Mouse (Mus musculus) liver, embryonic 16.5 days (tissue): ENCODE measurements around the gene Cltb. TPM values are rescaled to one million over a fixed set of nuclear protein-coding genes. Genes with fewer than 3 reads are reported as not detected.
"Not testable (repeated sequence)": the region's sequence is repeated elsewhere in the genome, so short reads cannot be mapped to it uniquely, and the experiment has no call there.

Experiments
- ATAC-seq: fragments of 200-750 bp; cut with Nextera tagmentation; 2 replicates; pipeline ENCODE4 v1.8.0; 2017; ENCODE audit warnings: low read depth, mild to moderate bottlenecking, moderate number of reproducible peaks, moderate library complexity
- H3K27ac ChIP-seq: fragments of 300-500 bp; sonication (generic); 2 replicates; pipeline ENCODE4 v1.5.1; 2014; ENCODE audit warnings: mild to moderate bottlenecking, low read length
- H3K27me3 ChIP-seq: fragments of 300-500 bp; sonication (generic); 2 replicates; pipeline ENCODE4 v1.6.1; 2014; ENCODE audit warnings: low read depth, low read length, mixed read lengths; ENCODE audit not compliant: control insufficient read depth, insufficient read depth
- H3K36me3 ChIP-seq: fragments of 300-500 bp; sonication (generic); 2 replicates; pipeline ENCODE4 v1.6.1; 2014; ENCODE audit warnings: mild to moderate bottlenecking; ENCODE audit not compliant: control insufficient read depth, insufficient read depth
- H3K4me1 ChIP-seq: fragments of 300-500 bp; sonication (generic); 2 replicates; pipeline ENCODE4 v1.6.1; 2014; ENCODE audit warnings: low read depth, low read length, mixed read lengths; ENCODE audit not compliant: control insufficient read depth
- H3K4me2 ChIP-seq: fragments of 300-500 bp; sonication (generic); 2 replicates; pipeline ENCODE4 v1.6.1; 2014; ENCODE audit warnings: low read depth, low read length, mixed read lengths
- H3K4me3 ChIP-seq: fragments of 300-500 bp; sonication (generic); 2 replicates; pipeline ENCODE4 v1.5.1; 2014; ENCODE audit warnings: low read depth, mild to moderate bottlenecking, low read length
- H3K9ac ChIP-seq: fragments of 300-500 bp; sonication (generic); 2 replicates; pipeline ENCODE4 v1.6.1; 2014; ENCODE audit warnings: low read depth, low read length
- H3K9me3 ChIP-seq: fragments of 300-500 bp; sonication (generic); replicated peaks from 2 replicates; pipeline ENCODE4 v1.6.1; 2016; ENCODE audit warnings: low read length; ENCODE audit not compliant: control insufficient read depth
- WGBS: fragments of 180-500 bp; shearing (Covaris S2); extraction: QIAGEN DNeasy Blood & Tissue Kit; methylation state at CpG from one replicate; pipeline ENCODE4 v1.1.7; 2014; ENCODE audit not compliant: insufficient replicate concordance; 5-methylcytosine and 5-hydroxymethylcytosine counted together
- polyA plus RNA-seq: library from polyadenylated mRNA; unstranded; fragments of >200 nt; fragmentation: Nextera tagmentation; extraction: Ambion mirVana; gene quantifications from 2 replicates; pipeline ENCODE4 v1.2.1, GENCODE M21; 2015

Gene Cltb
- polyA plus RNA-seq, 1 experiment from 2014 or later, result 30.8 TPM

DNA sequence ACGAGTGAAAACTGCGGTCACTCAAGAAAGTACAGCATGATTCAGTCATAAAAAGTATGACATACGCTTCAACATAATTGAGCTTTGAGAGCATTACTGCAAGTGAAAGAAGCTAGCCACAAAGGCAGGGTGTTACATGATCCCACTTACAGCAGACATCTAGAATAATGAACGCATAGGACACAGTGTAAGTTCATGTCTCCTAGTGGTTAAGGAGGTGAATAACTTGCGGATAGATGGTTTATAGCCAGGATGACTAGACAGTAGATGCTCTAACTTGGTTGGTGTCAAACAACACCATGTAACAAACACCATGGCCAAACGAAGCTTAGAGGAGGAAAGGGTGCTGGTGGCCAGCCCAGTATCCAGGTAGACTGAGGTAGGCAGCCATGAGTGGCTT lies 5.9 kb upstream of the Cltb start:
- H3K4me3 ChIP-seq, result no peak overlapping the region
- H3K4me1 ChIP-seq, result peaks cover 4% of the 10 kb centered on the region
- no peak for ATAC-seq
- 60% methylated on average over 6 of the region's 6 CpGs for WGBS
- no peaks in the 10 kb centered on the region for H3K9me3 ChIP-seq
- no peaks in the 10 kb centered on the region for H3K36me3 ChIP-seq
- no peak overlapping the region for H3K9ac ChIP-seq
- no peak overlapping the region for H3K27ac ChIP-seq
- H3K4me2 ChIP-seq, result no peak overlapping the region
- no peaks in the 10 kb centered on the region; the same call in 1 of the 2 replicates for H3K27me3 ChIP-seq

DNA sequence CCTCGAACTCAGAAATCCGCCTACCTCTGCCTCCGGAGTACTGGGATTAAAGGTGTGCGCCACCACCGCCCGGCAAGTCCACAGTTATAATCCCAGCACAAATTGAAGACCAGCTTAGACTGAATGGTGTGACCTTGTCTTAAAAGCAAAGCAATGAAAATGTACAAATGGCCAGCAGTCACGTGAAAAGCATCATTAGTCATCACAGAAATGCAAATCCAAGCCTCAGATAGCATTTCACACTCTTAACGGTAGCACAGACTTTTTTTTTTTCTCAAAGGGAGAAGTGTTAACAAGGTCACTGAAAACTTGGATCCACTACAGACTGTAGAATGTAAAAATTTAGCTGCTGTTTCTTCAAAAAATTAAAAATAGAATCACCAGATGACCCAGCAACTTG lies 5.2 kb upstream of the Cltb start:
- H3K27ac ChIP-seq, result no peak overlapping the region
- no peak overlapping the region for H3K9ac ChIP-seq
- H3K4me2 ChIP-seq, result no peak overlapping the region
- peaks cover 9% of the 10 kb centered on the region for H3K4me1 ChIP-seq
- no peak overlapping the region for H3K4me3 ChIP-seq
- H3K9me3 ChIP-seq, result no peaks in the 10 kb centered on the region
- ATAC-seq, result no peak
- H3K27me3 ChIP-seq, result no peaks in the 10 kb centered on the region; the same call in 1 of the 2 replicates
- WGBS, result 72% methylated on average over 8 of the region's 8 CpGs
- no peaks in the 10 kb centered on the region for H3K36me3 ChIP-seq

DNA sequence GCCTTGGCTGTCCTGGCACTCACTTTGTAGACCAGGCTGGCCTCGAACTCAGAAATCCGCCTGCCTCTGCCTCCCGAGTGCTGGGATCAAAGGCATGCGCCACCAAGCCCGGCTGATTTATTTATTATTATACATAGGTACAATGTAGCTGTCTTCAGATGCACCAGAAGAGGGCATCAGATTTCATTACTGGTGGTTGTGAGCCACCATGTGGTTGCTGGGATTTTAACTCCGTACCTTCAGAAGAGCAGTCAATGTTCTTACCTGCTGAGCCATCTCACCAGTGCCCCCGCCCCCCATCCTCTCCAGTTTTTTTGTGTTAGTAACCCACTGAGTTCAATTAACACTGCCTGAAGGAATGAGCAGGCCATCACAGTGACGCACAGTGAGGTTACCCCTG lies 2.0 kb upstream of the Cltb start:
- H3K4me2 ChIP-seq, H3K27ac ChIP-seq, H3K9ac ChIP-seq, H3K9me3 ChIP-seq, H3K27me3 ChIP-seq, ATAC-seq, H3K4me3 ChIP-seq, H3K36me3 ChIP-seq: not testable (repeated sequence)
- WGBS, result 74% methylated on average over 8 of the region's 8 CpGs
- H3K4me1 ChIP-seq, result peaks cover 25% of the 10 kb centered on the region

DNA sequence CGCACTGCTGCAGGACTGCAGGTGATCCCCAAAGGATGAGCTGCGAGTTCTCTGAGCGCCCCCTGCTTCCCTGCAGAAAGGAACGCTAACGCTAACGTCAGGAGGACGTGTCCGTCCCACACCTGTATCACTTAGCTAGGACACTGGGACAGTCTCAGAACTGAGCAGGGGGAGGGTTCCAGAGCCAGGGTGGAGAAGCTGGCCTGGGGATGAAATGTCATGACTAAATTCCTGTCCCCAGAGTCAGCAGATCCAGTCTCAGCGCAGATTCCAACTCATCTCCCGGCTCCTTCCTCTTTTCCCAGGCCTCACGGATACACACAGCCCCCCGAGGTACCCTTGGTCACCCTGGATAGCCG lies 552 bp downstream of the Cltb start:
- Histone ChIP-seq H3K9me3 (no peaks in the 10 kb centered on the region), H3K36me3 (no peaks in the 10 kb centered on the region), H3K9ac (peak overlapping the region; percentile 79), H3K4me2 (peak overlapping the region; percentile 86), H3K27ac (peak overlapping the region; percentile 47), H3K4me1 (peaks cover 39% of the 10 kb centered on the region), H3K27me3 (no peaks in the 10 kb centered on the region), H3K4me3 (peak overlapping the region; percentile 75)
- peak; percentile 40 for ATAC-seq
- WGBS, result 16% methylated on average over 13 of the region's 13 CpGs

DNA sequence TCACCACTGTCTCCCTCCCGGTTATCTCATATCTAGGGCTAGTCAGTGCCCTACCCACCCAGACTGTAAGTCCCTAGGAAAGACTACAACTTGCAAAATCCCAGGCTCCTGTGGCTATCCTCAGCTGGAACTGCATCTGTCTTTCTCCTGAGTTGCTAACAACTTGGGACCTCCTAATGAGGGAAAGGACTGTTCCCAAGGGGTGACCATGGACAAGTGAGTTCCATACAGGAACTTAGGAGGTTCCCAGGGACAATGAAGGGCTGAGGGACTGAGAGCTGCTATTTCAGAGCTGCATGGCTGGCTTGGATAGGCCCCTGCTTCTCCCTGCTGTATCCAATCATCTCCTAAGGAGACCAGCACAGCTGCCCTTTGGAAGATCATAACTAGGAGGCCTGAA lies 1.8 kb downstream of the Cltb start:
- H3K4me3 ChIP-seq, result 0 out of 2 replicates have a peak overlapping the region, but pooled peaks have one; percentile 6
- 21% methylated on average over 1 of the region's 1 CpGs for WGBS
- H3K4me2 ChIP-seq, result peak overlapping the region; percentile 41
- H3K27me3 ChIP-seq, result no peaks in the 10 kb centered on the region
- peak overlapping the region; percentile 12; the same call in 1 of the 2 replicates for H3K27ac ChIP-seq
- H3K4me1 ChIP-seq, result peaks cover 39% of the 10 kb centered on the region
- peak overlapping the region; percentile 20; the same call in 1 of the 2 replicates for H3K9ac ChIP-seq
- no peaks in the 10 kb centered on the region for H3K9me3 ChIP-seq
- ATAC-seq, result no peak
- H3K36me3 ChIP-seq, result no peaks in the 10 kb centered on the region

DNA sequence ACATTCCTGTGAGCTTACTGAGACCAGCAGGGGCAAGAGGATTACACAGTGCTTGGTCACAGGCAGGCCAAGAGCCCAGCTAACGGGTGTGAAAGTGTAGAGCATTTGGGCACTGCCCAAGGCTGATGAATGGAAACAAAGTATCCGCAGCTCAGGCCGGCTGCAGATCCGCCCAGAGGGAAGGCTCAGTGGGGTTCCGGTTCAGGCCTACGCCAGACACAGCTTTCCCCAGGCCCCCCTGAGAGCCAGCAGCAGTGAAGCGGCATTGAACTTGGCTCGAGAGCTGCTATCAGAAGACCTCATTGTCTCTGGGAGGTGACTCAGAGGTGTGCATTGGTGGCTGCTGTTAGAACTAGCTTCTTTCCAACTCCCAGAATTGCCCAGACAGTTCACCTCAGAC lies 2.5 kb downstream of the Cltb start:
- Histone ChIP-seq H3K4me3 (0 out of 2 replicates have a peak overlapping the region, but pooled peaks have one; percentile 9), H3K4me2 (peak overlapping the region; percentile 41), H3K36me3 (no peaks in the 10 kb centered on the region), H3K9ac (peak overlapping the region; percentile 20; the same call in 1 of the 2 replicates), H3K9me3 (no peaks in the 10 kb centered on the region), H3K4me1 (peaks cover 39% of the 10 kb centered on the region), H3K27me3 (no peaks in the 10 kb centered on the region), H3K27ac (peak overlapping the region; percentile 51)
- WGBS, result 63% methylated on average over 8 of the region's 8 CpGs
- no peak for ATAC-seq

DNA sequence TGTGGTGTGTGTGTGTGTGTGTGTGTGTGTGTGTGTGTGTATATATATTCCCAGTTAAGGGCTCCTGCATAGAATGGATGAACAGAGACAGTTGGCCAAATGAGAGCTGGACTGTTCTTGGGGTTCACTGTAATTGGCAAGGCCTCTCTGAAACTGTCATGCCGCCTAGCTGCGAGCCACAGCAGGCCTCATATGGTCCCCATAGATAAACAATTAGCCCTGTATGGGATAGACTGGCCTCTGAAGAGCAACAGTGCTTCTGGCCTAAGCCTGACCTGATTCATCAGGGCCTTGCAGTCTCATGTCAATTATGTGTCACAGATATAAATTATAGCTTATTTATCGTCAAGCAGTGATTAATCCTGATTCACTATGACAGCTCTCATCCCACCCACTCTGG lies 3.1 kb downstream of the Cltb start:
- peak; percentile 77 for ATAC-seq
- Histone ChIP-seq H3K9me3 (no peaks in the 10 kb centered on the region), H3K27me3 (no peaks in the 10 kb centered on the region), H3K36me3 (no peaks in the 10 kb centered on the region), H3K4me2 (peak overlapping the region; percentile 41), H3K4me1 (peaks cover 39% of the 10 kb centered on the region), H3K27ac (peak overlapping the region; percentile 51), H3K9ac (no peak overlapping the region), H3K4me3 (no peak overlapping the region)
- 22% methylated on average over 3 of the region's 3 CpGs for WGBS

DNA sequence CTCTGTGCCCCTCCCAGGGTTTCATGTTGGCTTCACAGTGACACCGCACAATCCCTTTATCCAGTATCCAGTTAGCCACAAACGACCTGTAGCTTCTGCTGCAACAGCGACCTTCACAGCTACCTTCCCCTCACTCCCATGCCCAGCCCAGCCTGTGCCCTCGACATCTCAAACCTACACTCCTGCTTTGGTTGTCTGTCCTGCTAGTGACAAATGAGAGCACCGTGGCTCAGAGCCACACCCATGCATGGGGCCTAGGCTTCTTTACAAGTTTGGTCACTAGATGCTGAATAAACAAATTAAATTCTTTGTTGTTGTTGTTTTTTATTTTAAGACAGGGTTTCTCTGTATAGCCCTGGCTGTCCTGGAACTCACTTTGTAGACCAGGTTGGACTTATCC lies 3.9 kb downstream of the Cltb start:
- H3K27me3 ChIP-seq, result no peaks in the 10 kb centered on the region
- 47% methylated on average over 5 of the region's 5 CpGs for WGBS
- H3K4me3 ChIP-seq, result no peak overlapping the region
- H3K36me3 ChIP-seq, result no peaks in the 10 kb centered on the region
- peak overlapping the region; percentile 24 for H3K4me2 ChIP-seq
- H3K27ac ChIP-seq, result 0 out of 2 replicates have a peak overlapping the region, but pooled peaks have one; percentile 43
- H3K4me1 ChIP-seq, result peaks cover 39% of the 10 kb centered on the region
- H3K9ac ChIP-seq, result 0 out of 2 replicates have a peak overlapping the region, but pooled peaks have one; percentile 10
- ATAC-seq, result peak; percentile 39; the same call in 1 of the 2 replicates
- no peaks in the 10 kb centered on the region for H3K9me3 ChIP-seq

DNA sequence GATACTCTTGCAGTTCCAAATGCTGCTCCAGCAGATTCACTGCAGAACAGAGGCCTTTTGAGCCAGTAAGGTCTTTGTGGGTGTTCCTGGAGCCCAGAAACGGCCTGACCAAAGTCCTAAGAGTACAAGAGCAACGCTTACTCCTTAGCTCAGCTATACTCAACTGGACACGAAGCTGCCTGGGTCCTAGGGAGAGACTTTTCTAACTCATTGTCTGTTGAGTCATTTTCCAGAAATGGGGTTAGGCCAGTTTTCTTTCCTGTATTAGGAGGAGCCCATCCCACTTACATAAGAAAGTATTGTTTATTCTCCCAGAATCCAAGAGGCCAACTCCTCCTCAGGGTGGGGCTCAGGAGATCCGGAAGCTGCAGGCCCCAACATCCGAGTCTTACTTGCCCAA lies 5.7 kb downstream of the Cltb start:
- H3K4me2 ChIP-seq, result no peak overlapping the region
- H3K27me3 ChIP-seq, result no peaks in the 10 kb centered on the region
- WGBS, result 62% methylated on average over 5 of the region's 5 CpGs
- H3K27ac ChIP-seq, result no peak overlapping the region
- H3K4me3 ChIP-seq, result no peak overlapping the region
- no peak for ATAC-seq
- H3K9me3 ChIP-seq, result no peaks in the 10 kb centered on the region
- H3K4me1 ChIP-seq, result peaks cover 34% of the 10 kb centered on the region
- H3K9ac ChIP-seq, result no peak overlapping the region
- H3K36me3 ChIP-seq, result no peaks in the 10 kb centered on the region; the same call in 1 of the 2 replicates
